Comparison of ENCODE assay signal across 28 mouse cellular contexts in the genomic region with DNA sequence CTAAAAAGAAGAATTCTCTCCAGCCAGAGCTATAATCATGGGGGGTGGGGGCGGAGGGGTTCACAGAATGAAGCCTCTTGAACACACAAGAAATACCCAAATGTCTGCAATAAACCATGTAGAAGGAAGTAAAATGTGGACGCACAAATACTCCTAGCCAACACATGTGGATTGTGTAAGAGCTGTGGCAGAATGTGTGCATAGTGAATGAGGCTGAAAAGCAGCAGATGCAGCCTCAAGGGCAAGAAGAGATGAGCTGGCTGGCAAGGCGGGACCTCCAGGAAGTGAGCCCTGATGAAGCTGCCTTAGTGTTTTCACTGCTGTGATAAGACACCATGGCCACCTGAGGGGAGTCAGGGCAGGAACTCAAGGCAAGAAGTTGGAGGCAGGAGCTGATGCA. TPM values are rescaled to one million over a fixed set of nuclear protein-coding genes. Genes with fewer than 3 reads are reported as not detected.
A peak's percentile ranks its signal among the peaks of the same experiment; 100 is the strongest.
DNase-seq lines count a peak whose midpoint lies in the region; ATAC-seq lines count a peak whose summit lies in the region.
"Had no signal": no experiment of that assay in that cellular context is flagged by ENCODE, and none has a peak within 500 bp of the region (broad histone marks: within the 10 kb centered on the region; RNA-seq: fewer than 3 reads in every experiment).

No protein-coding gene starts in this region.

- H3K4me1 ChIP-seq in intestine, embryonic 14.5 days (replicated peaks; ENCODE audit: control insufficient read depth, insufficient read depth, low read length), result no peaks in the 10 kb centered on the region
- H3K4me1 ChIP-seq in intestine, embryonic 16.5 days (ENCODE audit: control insufficient read depth, insufficient read depth, low read length), result no peaks in the 10 kb centered on the region
- H3K4me1 ChIP-seq in embryonic facial prominence, embryonic 15.5 days, result no peaks in the 10 kb centered on the region
- H3K4me1 ChIP-seq: forebrain, embryonic 12.5 days; forebrain, embryonic 15.5 days; heart, embryonic 10.5 days; heart, embryonic 13.5 days had no signal

- no peak overlapping the region for H3K4me3 ChIP-seq in intestine, embryonic 14.5 days (ENCODE audit: low read depth, low read length)
- no peak overlapping the region for H3K4me3 ChIP-seq in intestine, embryonic 16.5 days (ENCODE audit: low read length)
- no peak overlapping the region for H3K4me3 ChIP-seq in embryonic facial prominence, embryonic 15.5 days (replicated peaks)
- H3K4me3 ChIP-seq: erythroblast, embryonic 14.5 days; forebrain, embryonic 12.5 days; forebrain, embryonic 15.5 days; heart, adult 2 months; heart, embryonic 10.5 days; heart, embryonic 13.5 days had no signal

- DNase-seq in intestine, embryonic 14.5 days (ENCODE audit: low spot score), result peak; percentile 36
- DNase-seq in right cerebral cortex, postnatal 25 days, result no peak
- DNase-seq in urinary bladder, postnatal 36 days (ENCODE audit: low spot score in 2 of 2), result no peak
- no peak for DNase-seq in adrenal gland, postnatal 10 days
- DNase-seq: adrenal gland, postnatal 14 days; cerebellum, adult 11 months; cerebellum, adult 2 months; cerebellum, adult 9-11 months; cerebellum, postnatal 25 days; embryo, embryonic 11 days; gastrocnemius, postnatal 25 days; heart, adult 2 months; heart, postnatal 14 days; heart, postnatal 4 days had no signal

- H3K9ac ChIP-seq in intestine, embryonic 14.5 days (ENCODE audit: low read length), result no peak overlapping the region
- H3K9ac ChIP-seq in intestine, embryonic 16.5 days (ENCODE audit: low read depth, low read length), result no peak overlapping the region
- H3K9ac ChIP-seq in embryonic facial prominence, embryonic 15.5 days, result no peak overlapping the region
- H3K9ac ChIP-seq: forebrain, embryonic 12.5 days; forebrain, embryonic 15.5 days; heart, embryonic 13.5 days; hindbrain, embryonic 14.5 days had no signal

- ATAC-seq in intestine, embryonic 14.5 days (replicated peaks; ENCODE audit: low FRiP score, low TSS enrichment, low read depth), result no peak
- no peak for ATAC-seq in intestine, embryonic 16.5 days
- no peak; the same call in 1 of the 2 replicates for ATAC-seq in embryonic facial prominence, embryonic 15.5 days (ENCODE audit: insufficient number of reproducible peaks, low FRiP score, low TSS enrichment, low read depth)
- ATAC-seq in megakaryocyte progenitor cell, adult 5-6 weeks (replicated peaks; ENCODE audit: poor library complexity), result peak; percentile 88
- ATAC-seq: CD4-positive, CD25-positive, alpha-beta regulatory T cell, adult 4 months; forebrain, embryonic 15.5 days; hindbrain, postnatal 0 days; inflammation-experienced regulatory T-cells, adult 6 months; Patski had no signal

- no peaks in the 10 kb centered on the region for H3K27me3 ChIP-seq in intestine, embryonic 14.5 days (replicated peaks; ENCODE audit: control insufficient read depth, insufficient read depth, low read length)
- H3K27me3 ChIP-seq in intestine, embryonic 16.5 days (replicated peaks; ENCODE audit: control insufficient read depth, insufficient read depth, low read length), result no peaks in the 10 kb centered on the region
- no peaks in the 10 kb centered on the region for H3K27me3 ChIP-seq in embryonic facial prominence, embryonic 15.5 days
- H3K27me3 ChIP-seq: forebrain, embryonic 12.5 days; forebrain, embryonic 15.5 days; heart, embryonic 13.5 days had no signal

- H3K9me3 ChIP-seq in intestine, embryonic 14.5 days (ENCODE audit: control insufficient read depth, low read length), result no peaks in the 10 kb centered on the region
- no peaks in the 10 kb centered on the region for H3K9me3 ChIP-seq in intestine, embryonic 16.5 days (ENCODE audit: control insufficient read depth, low read length)
- no peaks in the 10 kb centered on the region for H3K9me3 ChIP-seq in embryonic facial prominence, embryonic 15.5 days (replicated peaks)
- H3K9me3 ChIP-seq: forebrain, embryonic 12.5 days; forebrain, embryonic 15.5 days; heart, embryonic 10.5 days had no signal

- no peaks in the 10 kb centered on the region for H3K36me3 ChIP-seq in intestine, embryonic 14.5 days (ENCODE audit: control insufficient read depth, insufficient read depth, low read length)
- no peaks in the 10 kb centered on the region for H3K36me3 ChIP-seq in intestine, embryonic 16.5 days (ENCODE audit: control insufficient read depth, insufficient read depth, low read length)
- H3K36me3 ChIP-seq in embryonic facial prominence, embryonic 15.5 days, result no peaks in the 10 kb centered on the region
- H3K36me3 ChIP-seq: forebrain, embryonic 12.5 days; forebrain, embryonic 15.5 days; heart, embryonic 10.5 days; heart, embryonic 13.5 days had no signal

- 84% methylated on average over 3 of the region's 3 CpGs for WGBS in intestine, embryonic 14.5 days
- WGBS in intestine, embryonic 16.5 days, result 85% methylated on average over 3 of the region's 3 CpGs
- WGBS in embryonic facial prominence, embryonic 15.5 days, result 73% methylated on average over 3 of the region's 3 CpGs

- no peak overlapping the region for H3K4me2 ChIP-seq in intestine, embryonic 14.5 days (ENCODE audit: low read length)
- no peak overlapping the region for H3K4me2 ChIP-seq in intestine, embryonic 16.5 days (ENCODE audit: low read depth, low read length)
- no peak overlapping the region for H3K4me2 ChIP-seq in embryonic facial prominence, embryonic 15.5 days (replicated peaks)
- H3K4me2 ChIP-seq: forebrain, embryonic 12.5 days; forebrain, embryonic 15.5 days; heart, embryonic 13.5 days; hindbrain, embryonic 14.5 days had no signal

- H3K27ac ChIP-seq in intestine, embryonic 14.5 days (ENCODE audit: low read depth), result no peak overlapping the region
- H3K27ac ChIP-seq in intestine, embryonic 16.5 days (ENCODE audit: low read length), result no peak overlapping the region
- peak overlapping the region; percentile 78 for H3K27ac ChIP-seq in embryonic facial prominence, embryonic 15.5 days (replicated peaks)
- H3K27ac ChIP-seq: forebrain, embryonic 12.5 days; forebrain, embryonic 15.5 days; heart, adult 2 months; heart, embryonic 10.5 days; heart, embryonic 13.5 days; hindbrain, embryonic 14.5 days; hindbrain, postnatal 0 days had no signal

RNA-seq across cellular contexts. Expression of gene Arhgap28, which starts 53.3 kb away (rescaled TPM):
- polyA plus RNA-seq in intestine, embryonic 14.5 days (2014; fragmentation: Nextera tagmentation; extraction: Ambion mirVana), result 29.9 and 36.3 TPM in 2 replicates
- polyA plus RNA-seq in intestine, embryonic 16.5 days (2015; fragmentation: Nextera tagmentation; extraction: Ambion mirVana), result 12.7 and 13.1 TPM in 2 replicates
- polyA plus RNA-seq in embryonic facial prominence, embryonic 15.5 days (2015; fragmentation: Nextera tagmentation; extraction: Ambion mirVana), result 47.3 and 48.6 TPM in 2 replicates
- 1.3 TPM in 2 replicates for total RNA-seq in megakaryocyte progenitor cell, adult 5-6 weeks (2015)
- 1.1 and 1.2 TPM in 2 replicates for total RNA-seq in megakaryocyte progenitor cell, adult 5-6 weeks (2017)
- total RNA-seq in adrenal gland, postnatal 10 days (2021), result 10 to 100 TPM; 12.6 to 13.1 TPM
- total RNA-seq: MEL had no signal
- polyA plus RNA-seq: CD4-positive, CD25-positive, alpha-beta regulatory T cell, adult 4 months; erythroblast, embryonic 14.5 days; inflammation-experienced regulatory T-cells, adult 6 months had no signal
